Mouse (Mus musculus): ENCODE results near the gene Tpcn2.

Gene Tpcn2

DNA sequence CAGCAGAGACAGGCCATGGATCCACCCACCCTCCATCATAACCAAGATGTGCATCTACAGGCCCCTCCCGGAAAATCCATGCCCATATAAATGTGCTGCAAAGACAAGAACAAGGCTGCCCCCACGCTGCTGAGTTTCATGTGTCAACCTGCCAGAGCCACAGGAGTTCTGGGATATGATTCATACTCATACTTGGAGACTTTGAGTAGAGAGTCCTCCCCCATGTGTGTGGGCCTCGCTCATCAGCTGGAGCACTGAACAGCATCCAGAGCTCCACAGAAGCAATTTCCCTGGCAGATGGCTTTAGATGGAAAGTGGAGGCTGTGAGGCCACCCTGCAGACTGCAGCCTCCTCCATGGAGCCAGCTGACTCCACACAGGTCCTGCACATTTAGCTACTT is 86.8 kb downstream of the Tpcn2 start:
- DNase-seq = peak; percentile 87

DNA sequence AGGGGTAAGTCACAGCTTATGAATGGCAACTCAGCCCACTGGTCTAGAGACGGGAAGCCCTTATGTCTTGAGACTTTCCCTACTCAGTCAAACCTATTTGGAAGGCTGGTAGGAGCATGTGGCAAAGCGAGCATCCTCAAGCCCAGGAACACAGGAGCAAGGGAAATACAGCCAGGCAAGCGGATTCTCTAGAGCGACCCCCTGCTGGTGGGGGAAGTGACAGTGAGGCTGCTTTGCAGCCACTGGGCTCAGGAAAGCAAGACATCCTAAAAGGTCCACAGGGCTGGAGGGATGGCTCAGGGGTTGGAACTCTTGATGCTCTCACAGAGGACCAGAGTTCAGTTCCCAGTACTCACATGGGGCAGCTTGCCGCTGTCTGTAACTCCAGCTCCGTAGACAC is 87.5 kb downstream of the Tpcn2 start:
- no peak for DNase-seq

GRCm38 (mm10) chr7:145195186-145195927 is 88.5 kb downstream of the Tpcn2 start:
- DNase-seq = no peak

GRCm38 (mm10) chr7:145194455-145195161 is 89.2 kb downstream of the Tpcn2 start:
- no peak for DNase-seq

GRCm38 (mm10) chr7:145192836-145193235 is 91.0 kb downstream of the Tpcn2 start:
- no peak for DNase-seq

DNA sequence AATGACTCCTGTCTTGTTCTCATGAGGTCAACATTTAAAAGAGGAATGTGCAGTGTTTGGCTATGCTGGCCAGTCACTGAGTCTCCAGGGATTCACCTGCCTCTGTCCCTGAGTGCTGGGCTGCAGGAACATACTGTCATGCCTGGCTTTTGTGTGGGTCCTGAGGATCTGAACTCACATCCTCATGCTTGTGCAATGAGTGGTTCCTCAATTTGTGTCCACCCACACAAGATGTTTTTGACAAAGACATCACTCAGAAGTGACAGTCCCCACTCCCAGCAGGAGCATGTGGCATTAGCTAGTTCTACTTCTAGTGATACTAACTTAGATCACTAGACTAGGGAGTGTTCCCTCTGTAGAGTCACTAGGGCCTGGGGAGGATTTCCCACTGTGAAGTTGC is 93.3 kb downstream of the Tpcn2 start:
- no peak for DNase-seq

- no peak for DNase-seq
These were observed 94.5 kb downstream of the Tpcn2 start for GRCm38 (mm10) chr7:145189342-145189741.

GRCm38 (mm10) chr7:145187802-145188201 is 96.0 kb downstream of the Tpcn2 start:
- DNase-seq = no peak

DNA sequence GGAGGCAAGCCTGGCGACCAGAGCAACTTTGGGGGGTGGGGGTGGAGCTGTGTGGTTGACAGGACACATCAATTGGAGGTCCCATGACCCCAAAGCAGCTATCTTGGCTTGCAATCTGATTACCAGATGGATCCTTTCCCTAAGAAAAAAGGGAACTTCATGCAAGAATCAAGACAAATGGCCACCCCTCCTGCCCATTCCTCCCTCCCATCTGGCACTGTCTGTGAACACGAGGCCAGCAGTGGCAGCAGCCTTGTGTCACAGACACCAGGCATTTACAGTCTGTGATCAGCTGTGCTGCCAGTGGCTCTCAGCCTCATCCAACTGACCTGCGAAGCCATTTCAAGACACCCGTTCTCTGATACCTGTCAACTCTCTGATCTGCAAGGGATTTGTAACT is 101.4 kb downstream of the Tpcn2 start:
- DNase-seq = no peak

DNA sequence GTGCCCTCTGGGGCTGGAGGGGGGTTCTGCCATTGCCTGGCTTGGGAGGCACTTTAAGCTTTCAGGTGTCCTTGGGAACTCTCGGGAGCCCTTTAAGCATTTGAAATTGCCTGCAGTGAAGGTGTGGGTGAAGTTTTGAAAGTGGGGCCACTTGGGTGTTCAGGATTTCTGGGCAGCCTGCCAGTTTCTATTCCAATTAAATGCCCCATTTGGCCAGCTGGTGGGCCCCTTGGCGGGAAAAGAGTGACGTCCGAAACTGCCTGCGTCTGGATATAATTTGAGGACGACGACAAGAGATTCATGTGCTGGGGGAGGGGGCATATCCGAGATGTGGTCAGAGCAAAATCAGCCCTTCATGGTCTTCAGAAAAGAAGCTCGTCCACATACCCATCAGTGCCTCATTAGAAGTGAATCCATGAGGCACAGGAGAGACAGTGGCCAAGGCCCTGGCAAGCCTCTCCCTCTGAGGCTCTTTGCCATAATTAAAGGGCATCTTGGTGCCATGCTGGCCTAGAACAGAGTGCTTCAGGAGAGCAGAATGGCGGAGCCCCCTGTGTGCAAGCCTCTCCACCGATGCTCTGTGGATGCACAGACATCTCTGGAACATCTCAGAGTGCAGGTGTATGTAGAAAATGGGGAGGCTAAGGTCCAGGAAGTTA is 102.3 kb downstream of the Tpcn2 start:
- DNase-seq = no peak

GRCm38 (mm10) chr7:145179691-145180091 is 104.1 kb downstream of the Tpcn2 start:
- no peak for DNase-seq

DNA sequence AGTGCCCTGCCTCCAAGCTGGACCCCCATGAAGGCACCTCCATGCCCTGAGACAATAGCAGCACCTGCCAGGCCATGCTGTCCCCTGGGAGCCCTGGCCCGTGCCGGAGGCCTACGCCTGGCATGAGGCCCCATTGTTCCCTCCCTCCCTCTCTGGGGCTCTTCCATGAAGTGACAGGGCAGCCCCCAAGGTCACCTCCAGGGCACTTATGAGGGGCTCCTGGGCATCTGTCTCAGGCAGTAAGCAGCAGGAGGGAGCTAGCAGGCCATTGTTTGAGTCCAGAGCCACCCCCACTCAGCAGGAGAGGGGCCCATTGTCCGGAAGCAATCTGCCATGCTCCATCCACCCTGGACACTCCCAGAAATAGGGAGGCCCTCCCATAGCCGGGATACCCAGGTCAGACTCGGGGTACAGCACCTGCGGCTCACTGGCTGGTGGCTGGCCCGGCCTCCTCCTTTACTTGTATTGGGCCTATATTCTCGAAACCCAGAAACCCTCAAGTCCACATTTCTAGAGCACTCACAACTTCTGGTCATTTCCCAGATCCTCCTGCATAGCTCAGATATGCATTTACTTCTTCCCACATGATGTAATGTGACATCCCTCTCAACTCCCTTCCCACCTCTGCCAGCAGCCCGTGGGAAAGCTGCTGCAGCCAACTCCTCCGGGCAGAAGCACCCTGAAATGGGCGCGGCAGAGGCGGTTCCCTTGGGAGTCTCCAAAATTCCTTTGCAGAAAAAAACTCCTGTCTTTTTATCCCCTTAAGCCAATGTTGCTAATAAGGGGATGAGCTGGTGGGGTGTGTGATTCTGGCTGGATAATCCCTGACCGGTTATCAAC is 106.8 kb downstream of the Tpcn2 start:
- DNase-seq = no peak

- no peak for DNase-seq
These were observed 110.2 kb downstream of the Tpcn2 start for GRCm38 (mm10) chr7:145173563-145173962.

DNA sequence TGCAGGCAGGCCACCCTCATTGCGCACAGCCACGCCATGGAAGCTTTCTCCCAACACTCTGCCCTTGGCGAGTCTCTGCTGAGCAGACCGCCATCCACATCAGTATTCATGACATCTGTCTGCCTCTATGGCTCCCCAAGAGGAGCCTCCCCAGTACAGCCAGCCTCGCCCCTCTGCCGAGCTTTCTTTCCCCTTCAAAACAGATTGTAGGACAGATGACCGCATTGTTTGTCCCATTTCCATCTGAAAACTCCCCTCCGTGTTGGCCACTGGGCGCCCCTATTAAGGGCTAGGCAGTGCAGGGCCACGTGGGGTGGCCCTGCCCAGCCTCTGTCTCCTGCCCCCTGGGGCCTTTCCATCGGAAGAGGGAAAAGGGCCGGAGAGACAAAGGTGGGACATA is 110.7 kb downstream of the Tpcn2 start:
- DNase-seq = no peak

- DNase-seq = no peak
These were observed 114.1 kb downstream of the Tpcn2 start for GRCm38 (mm10) chr7:145169703-145170102.

DNA sequence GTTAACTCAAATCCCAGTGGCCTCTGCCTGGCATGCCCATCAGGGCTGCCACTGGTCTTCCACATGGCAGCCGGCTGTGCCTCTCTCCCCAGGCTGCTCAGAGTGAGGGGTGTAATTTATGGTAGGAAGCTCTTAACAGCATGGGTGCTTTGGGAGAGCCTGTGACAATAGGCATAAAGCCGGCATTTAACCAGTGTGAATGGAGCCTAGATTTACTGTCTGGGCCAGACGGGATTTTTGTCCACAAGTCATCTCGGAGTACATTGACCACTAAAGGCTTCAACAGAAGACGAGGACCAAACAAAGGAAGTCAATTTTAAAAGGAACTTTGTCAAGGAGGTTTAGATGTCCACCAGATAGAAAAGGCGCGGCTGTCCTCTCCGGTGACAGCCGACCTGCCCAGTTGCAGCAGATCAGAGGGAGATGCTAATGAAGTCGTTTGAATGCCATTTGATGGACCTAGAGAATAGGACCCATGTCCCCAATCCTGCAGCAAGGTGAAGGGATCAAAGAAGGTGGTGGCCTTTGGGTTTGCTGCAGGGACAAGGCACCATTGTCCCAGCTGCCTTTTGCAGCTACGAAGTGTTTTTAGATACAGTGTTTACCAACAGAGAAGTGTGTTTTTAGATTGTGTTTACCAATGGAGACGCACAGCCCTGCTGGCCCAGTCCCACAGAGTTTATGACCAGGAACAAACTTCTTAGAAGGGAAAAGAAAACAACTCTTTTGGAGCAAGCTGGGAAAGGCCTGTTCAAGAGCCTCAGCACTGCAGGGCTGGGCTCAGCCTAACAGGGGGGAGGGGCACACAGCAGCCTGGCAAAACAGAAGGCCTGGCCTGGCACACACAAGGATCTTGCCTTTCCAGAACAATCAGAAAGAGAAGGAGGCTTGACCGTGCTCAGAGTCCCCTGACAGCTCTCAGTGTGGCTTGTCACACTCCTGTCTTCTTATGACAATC is 124.2 kb downstream of the Tpcn2 start:
- no peak for DNase-seq

GRCm38 (mm10) chr7:145155666-145156065 is 128.1 kb downstream of the Tpcn2 start:
- no peak for DNase-seq

DNA sequence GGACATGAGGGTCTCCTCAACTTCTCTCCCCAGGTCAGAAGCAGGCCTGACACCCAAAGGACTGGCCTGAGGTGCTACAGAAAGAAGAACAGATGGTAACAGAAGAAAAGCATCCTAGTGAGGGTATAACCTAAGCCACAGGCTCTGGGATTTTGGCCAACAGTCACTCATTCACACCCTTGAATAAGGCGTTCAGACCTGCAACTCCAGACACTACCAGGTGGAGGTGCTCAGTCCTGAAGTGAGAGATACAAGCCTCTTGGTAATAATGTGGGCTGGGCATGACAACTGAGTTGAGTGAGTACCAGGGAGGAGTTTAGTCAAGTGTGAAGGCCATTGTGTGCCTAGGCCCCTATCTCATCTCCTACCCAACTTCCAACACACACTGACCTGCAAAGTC is 129.7 kb downstream of the Tpcn2 start:
- DNase-seq = no peak

DNA sequence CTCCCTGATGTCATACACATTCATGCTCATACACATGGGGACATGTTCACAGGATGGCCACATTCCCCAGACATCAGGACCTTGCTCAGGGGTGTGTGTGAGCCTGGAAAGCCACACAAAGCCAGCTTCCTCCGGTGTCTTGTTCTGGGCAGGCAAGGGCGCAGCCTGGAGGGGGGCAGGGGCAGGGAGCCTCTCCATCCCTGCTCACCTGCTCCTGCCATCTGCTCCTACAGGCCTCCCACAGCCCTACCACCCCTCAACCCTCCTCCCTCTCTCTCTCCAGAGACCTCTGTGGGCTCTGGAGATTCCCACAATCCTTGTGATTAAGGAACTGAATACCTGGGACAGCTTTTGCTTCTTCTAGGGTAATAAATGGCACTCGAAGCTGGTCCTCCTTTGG is 132.0 kb downstream of the Tpcn2 start:
- DNase-seq = no peak

- no peak for DNase-seq
These were observed 134.9 kb downstream of the Tpcn2 start for GRCm38 (mm10) chr7:145148902-145149301.

DNA sequence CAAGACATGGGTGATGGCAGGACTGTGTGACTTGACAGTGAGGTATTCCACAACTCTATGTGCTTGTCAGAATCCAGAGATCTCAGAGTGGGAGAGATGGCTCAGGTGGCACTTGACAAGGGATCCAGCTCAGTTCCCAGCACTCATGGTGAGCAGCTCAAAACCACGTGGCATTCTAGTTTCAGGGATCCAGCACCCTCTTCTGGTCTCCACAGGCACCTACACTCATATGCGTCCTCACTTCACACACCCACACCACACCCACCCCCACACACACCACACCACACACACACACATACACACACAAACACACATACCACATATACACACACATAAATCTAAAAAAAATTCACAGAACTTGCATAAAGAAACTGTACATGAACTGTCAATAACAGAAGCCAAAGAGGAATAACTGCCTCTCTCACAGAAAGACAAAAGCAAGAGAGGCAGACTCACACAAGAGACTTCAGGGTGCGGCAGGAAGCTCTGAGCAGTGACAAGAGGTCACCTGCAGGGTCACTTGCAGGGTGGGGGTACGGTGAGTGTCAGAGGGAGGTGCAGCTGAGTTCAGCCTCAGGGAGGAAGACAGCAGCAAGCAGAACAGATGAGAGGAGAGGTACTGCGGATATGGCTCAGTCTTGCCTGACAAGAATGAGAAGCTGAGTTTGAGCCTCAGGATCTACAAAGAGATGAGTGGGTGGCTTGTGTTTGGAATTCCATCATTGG is 135.7 kb downstream of the Tpcn2 start:
- DNase-seq = no peak
